Mouse (Mus musculus) adrenal gland, postnatal 36 days (tissue): Measurements from ENCODE around the gene Zfp664. TPM values are rescaled to one million over a fixed set of nuclear protein-coding genes. Genes with fewer than 3 reads are reported as not detected.

Source experiments
- DNase-seq, 2 experiments: peaks; one replicate each; pipeline ENCODE4 v3.0.0; 2021; ENCODE audit warnings: mixed read lengths in 1 of 2
- long read RNA-seq, 2 experiments: library from polyadenylated mRNA; stranded (forward); transcript quantifications; one replicate each; pipeline ENCODE4 v2.0.0; 2021; ENCODE audit warnings: borderline sequencing depth in 2 of 2
- total RNA-seq, 2 experiments: library from RNA; stranded (reverse); gene quantifications; 2 replicates each; pipeline ENCODE4 v1.2.3; 2021

Gene Zfp664
- 10 to 100 TPM; 55.2 to 58.6 TPM for total RNA-seq
- long read RNA-seq, experiment 1, full-length matches to known transcripts, result 3 of 12 reads
- long read RNA-seq, experiment 1, partial matches to known transcripts, result 1 of 12 reads
- long read RNA-seq, experiment 1, other reads (novel, unspliced or antisense), result 8 of 12 reads
- long read RNA-seq, experiment 2, full-length matches to known transcripts, result 2 of 5 reads
- long read RNA-seq, experiment 2, partial matches to known transcripts, result 0 of 5 reads
- long read RNA-seq, experiment 2, other reads (novel, unspliced or antisense), result 3 of 5 reads

GRCm38 (mm10) chr5:124862013-124862866, at the start of gene Zfp664, which contains the start of gene Ccdc92:
Gene Zfp664, plus strand, starts transcription at chr5:124862691.
Gene Ccdc92, minus strand, starts transcription at chr5:124862424.
- DNase-seq, result peak; percentile 98 to 99

- no peak for DNase-seq
Observed at GRCm38 (mm10) chr5:124814797-124815196, 47.7 kb upstream of the Zfp664 start.

GRCm38 (mm10) chr5:124817050-124817449, 45.4 kb upstream of the Zfp664 start:
- no peak for DNase-seq

- no peak for DNase-seq
Observed at GRCm38 (mm10) chr5:124822128-124822894, 40.2 kb upstream of the Zfp664 start.

- no peak for DNase-seq
Observed at GRCm38 (mm10) chr5:124830331-124830730, 32.2 kb upstream of the Zfp664 start.

- DNase-seq, result no peak
Observed at GRCm38 (mm10) chr5:124835218-124835617, 27.3 kb upstream of the Zfp664 start.

GRCm38 (mm10) chr5:124836075-124836474, 26.4 kb upstream of the Zfp664 start:
- no peak for DNase-seq

- no peak for DNase-seq
Observed at GRCm38 (mm10) chr5:124836621-124837020, 25.9 kb upstream of the Zfp664 start.

- no peak for DNase-seq
Observed at GRCm38 (mm10) chr5:124840202-124840601, 22.3 kb upstream of the Zfp664 start.

- no peak for DNase-seq
Observed at GRCm38 (mm10) chr5:124840669-124841068, 21.8 kb upstream of the Zfp664 start.

- DNase-seq, result peak; percentile 34 to 55
Observed at GRCm38 (mm10) chr5:124843386-124843785, 19.1 kb upstream of the Zfp664 start.

- DNase-seq, result no peak
Observed at GRCm38 (mm10) chr5:124844929-124845328, 17.6 kb upstream of the Zfp664 start.

- no peak for DNase-seq
Observed at GRCm38 (mm10) chr5:124847014-124847413, 15.5 kb upstream of the Zfp664 start.

GRCm38 (mm10) chr5:124848994-124849393, 13.5 kb upstream of the Zfp664 start:
- DNase-seq, result no peak

GRCm38 (mm10) chr5:124851572-124851971, 10.9 kb upstream of the Zfp664 start:
- no peak for DNase-seq

GRCm38 (mm10) chr5:124852294-124852693, 10.2 kb upstream of the Zfp664 start:
- DNase-seq, result no peak

- DNase-seq, result no peak
Observed at GRCm38 (mm10) chr5:124853079-124853478, 9.4 kb upstream of the Zfp664 start.

GRCm38 (mm10) chr5:124854202-124854601, 8.3 kb upstream of the Zfp664 start:
- no peak for DNase-seq

- DNase-seq, result peak in 1 of 2 experiments; percentile 20
Observed at GRCm38 (mm10) chr5:124860013-124860412, 2.5 kb upstream of the Zfp664 start.

GRCm38 (mm10) chr5:124861463-124861862, 1.0 kb upstream of the Zfp664 start:
- peak; percentile 15 to 43 for DNase-seq

- peak; percentile 53 to 56 for DNase-seq
Observed at GRCm38 (mm10) chr5:124862871-124863741, 615 bp downstream of the Zfp664 start.
